Mouse (Mus musculus): ENCODE data around the gene Ppp1r15b. TPM values are rescaled to one million over a fixed set of nuclear protein-coding genes. Genes with fewer than 3 reads are reported as not detected.

Ppp1r15b gene
- total RNA-seq, 2 experiments from 2014 or later = 45.5 to 46.8 TPM

DNA sequence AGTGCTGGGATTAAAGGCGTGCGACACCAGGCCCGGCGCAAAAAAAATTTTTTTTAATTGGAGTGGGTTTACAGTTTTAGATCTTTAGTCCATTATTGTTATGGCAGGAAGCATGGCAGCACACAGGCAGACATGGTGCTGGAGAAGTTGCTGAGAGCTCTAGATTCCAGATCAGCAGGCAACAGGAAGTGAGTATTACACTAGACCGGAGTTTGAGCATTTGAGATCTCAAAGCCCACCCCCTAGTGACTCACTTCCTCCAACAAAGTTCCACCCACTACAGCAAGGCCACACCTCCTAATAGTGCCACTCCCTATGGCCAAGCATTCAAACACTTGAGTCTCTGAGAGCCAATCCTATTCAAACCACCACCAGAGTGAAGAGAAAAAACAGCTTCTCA lies 12.8 kb upstream of the Ppp1r15b start:
- intact Hi-C loops (cut with DNase I) = no loop called here
- no peak for DNase-seq (ENCODE audit: low spot score in 2 of 2)

GRCm38 (mm10) chr1:133118844-133119243 lies 12.1 kb upstream of the Ppp1r15b start:
- intact Hi-C loops (cut with DNase I) = no loop called here
- no peak for DNase-seq (ENCODE audit: low spot score in 2 of 2)

DNA sequence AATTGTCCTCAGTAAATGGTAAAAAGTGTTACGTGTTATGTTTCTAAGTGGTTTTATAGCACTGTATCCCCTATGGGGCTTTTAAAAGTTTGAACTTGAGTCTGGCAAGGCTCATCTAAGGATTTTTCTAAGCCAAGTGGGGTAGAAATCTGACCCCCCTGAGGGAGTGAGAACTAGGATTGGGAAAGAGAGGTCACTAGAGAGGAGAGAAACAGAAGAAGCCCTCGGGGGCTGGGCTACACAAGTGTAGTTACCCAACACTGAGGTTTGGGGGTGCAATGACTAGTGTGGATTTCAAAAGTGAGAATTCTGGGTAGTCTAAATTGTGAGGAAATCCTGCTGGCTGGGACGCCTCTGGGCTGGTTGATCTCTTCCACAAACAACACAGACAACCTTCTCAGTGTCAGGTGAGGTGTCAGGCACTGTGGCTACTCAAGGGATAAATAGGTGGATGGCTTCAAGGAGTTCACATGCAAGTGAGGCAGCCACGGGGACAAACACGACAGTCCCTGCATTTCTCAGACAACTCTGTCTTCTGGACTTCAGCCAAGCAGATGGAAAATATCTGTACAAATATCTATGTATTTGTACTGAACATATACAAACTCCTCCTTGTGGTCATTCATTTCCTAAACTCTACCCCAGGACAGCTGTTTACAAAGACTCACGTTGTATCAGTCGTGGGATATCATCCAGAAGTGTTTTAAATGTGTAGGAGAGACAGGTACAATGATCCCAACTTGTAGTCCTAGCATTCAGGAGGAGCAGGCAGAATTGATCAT lies 10.8 kb upstream of the Ppp1r15b start:
- DNase-seq (ENCODE audit: low spot score in 2 of 2) = no peak
- intact Hi-C loops (cut with DNase I) = no loop called here

- no peak for DNase-seq (ENCODE audit: low spot score in 2 of 2)
- intact Hi-C loops (cut with DNase I) = no loop called here
Observed at GRCm38 (mm10) chr1:133121246-133121645, 9.7 kb upstream of the Ppp1r15b start.

DNA sequence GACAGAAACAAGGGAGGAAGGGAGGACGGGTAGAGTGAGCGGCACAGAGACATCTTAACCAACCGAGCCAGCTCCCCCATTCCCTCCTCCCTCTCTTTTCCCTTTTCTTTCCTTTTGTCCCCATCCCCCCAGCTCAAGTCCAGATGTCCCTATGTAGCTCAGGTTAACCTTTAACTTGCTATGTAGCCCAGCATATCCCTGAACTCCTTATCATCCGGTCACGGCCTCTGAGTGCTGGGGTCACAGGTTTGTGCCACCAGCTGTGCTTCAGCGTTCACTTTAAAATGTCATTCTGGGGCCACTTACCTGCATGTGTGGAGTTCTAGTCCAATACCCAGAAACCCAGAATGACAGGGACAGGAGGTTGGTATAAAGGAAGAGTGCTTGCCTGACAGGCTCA lies 6.8 kb upstream of the Ppp1r15b start:
- intact Hi-C loops (cut with DNase I) = no loop called here
- no peak for DNase-seq (ENCODE audit: low spot score in 2 of 2)

DNA sequence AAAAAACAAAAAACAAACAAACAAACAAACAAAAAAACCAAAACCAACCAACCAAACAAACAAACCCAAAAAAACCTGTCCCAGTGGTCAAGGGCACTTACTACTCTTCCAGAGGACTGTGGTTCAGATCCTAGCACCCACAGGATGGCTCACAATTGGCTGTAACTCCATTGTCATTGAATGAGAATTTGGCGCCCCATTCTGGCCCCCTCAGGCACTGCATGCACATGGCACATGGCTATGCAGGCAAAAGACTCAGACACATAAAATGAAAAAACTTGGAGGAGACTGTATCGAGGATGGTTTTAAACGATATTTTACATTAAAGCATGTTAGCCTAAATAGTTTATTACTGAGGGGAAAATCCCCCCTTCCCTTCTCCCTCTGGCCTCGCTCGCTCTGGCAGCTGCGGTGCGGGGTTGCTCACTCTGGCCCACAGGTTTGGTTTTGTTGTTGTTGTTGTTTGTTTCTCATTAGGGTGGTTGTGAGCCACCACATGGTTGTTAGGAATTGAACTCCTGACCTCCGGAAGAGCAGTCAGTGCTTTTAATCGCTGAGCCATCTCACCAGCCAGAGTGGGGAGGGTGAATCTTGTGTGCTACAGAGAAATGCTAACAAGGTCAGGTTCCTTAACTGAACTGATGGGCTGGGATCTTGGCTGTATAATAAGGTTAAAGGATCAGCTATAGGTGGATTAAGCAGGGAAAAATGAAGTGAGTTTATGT lies 5.1 kb upstream of the Ppp1r15b start:
- intact Hi-C loops (cut with DNase I) = no loop called here

GRCm38 (mm10) chr1:133126365-133126740 lies 4.6 kb upstream of the Ppp1r15b start:
- DNase-seq (ENCODE audit: low spot score in 2 of 2) = no peak
- intact Hi-C loops (cut with DNase I) = no loop called here

More for the DNA sequence above, 5.1 kb upstream of the Ppp1r15b start:
- no peak for DNase-seq (ENCODE audit: low spot score in 2 of 2)

DNA sequence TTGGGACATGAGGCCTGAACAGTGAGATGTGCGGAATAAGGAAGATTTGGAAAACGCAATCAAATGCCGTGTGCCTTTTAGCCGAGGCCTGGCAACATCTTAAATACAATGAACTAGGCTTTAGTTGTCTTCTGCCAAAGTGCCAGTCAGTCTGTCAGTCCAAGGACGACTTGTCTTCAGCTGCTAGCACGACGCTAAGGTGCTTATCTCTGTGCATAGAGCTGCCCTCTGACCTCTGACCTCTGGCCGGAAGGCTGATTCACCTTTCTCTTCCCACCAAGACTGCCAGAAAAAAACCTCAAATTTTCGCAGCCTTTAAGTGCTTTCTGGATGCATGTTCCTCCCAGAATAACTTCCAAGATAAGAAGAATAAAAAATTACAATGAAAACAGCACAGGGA lies 3.6 kb upstream of the Ppp1r15b start:
- no peak for DNase-seq (ENCODE audit: low spot score in 2 of 2)
- intact Hi-C loops (cut with DNase I) = no loop called here

- no peak for DNase-seq (ENCODE audit: low spot score in 2 of 2)
- intact Hi-C loops (cut with DNase I) = loop anchor here (5.0 to 10.0 kb wide), 2 partner anchors 82 to 485 kb away; partner anchors contain the start of genes Pik3c2b and Snrpe
Observed at GRCm38 (mm10) chr1:133129471-133130221, 1.3 kb upstream of the Ppp1r15b start.

DNA sequence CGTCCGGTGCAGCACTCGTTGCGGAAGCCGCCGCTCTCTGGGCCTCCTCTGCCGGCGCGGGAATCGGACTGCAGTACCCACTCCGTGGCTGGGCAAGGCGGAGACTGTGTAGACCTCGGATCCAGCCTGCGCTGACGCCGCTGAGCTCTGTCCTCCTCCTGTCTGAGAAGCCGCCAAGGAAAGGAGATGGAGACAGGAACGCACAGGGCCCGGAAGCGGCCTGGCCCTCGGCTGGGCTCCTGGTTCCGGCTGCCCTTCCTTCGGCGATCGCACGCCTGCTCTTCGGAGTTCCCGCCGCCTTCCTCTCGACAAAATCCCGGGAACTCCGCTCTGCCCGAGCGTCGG lies 590 bp downstream of the Ppp1r15b start:
- intact Hi-C loops (cut with DNase I) = loop anchor here (5.0 to 10.0 kb wide), 2 partner anchors 84 to 483 kb away; partner anchors contain the start of genes Pik3c2b and Snrpe

DNA sequence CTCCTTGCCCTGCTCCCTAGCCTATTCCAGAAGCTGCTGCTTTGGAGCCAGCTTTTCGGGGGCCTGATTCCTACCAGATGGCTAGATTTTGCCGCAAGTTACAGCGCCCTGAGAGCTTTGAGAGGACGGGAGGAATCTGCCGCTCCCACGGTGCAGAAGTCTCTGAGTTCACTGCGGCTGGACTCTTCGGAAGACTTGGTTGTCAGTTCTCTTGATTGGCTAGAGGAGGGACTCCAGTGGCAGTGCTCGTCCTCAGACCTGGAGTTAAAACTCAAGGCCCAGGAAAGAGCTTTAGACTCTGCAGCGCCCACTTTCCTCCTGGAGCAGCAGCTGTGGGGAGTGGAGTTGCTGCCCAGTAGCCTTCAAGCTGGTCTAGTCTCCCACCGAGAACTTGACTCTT lies 993 bp downstream of the Ppp1r15b start:
- intact Hi-C loops (cut with DNase I) = loop anchor here (5.0 to 10.0 kb wide), 2 partner anchors 85 to 483 kb away; partner anchors contain the start of genes Pik3c2b and Snrpe
- no peak for DNase-seq (ENCODE audit: low spot score in 2 of 2)

More for the DNA sequence above, 590 bp downstream of the Ppp1r15b start:
- DNase-seq (ENCODE audit: low spot score in 2 of 2) = no peak

DNA sequence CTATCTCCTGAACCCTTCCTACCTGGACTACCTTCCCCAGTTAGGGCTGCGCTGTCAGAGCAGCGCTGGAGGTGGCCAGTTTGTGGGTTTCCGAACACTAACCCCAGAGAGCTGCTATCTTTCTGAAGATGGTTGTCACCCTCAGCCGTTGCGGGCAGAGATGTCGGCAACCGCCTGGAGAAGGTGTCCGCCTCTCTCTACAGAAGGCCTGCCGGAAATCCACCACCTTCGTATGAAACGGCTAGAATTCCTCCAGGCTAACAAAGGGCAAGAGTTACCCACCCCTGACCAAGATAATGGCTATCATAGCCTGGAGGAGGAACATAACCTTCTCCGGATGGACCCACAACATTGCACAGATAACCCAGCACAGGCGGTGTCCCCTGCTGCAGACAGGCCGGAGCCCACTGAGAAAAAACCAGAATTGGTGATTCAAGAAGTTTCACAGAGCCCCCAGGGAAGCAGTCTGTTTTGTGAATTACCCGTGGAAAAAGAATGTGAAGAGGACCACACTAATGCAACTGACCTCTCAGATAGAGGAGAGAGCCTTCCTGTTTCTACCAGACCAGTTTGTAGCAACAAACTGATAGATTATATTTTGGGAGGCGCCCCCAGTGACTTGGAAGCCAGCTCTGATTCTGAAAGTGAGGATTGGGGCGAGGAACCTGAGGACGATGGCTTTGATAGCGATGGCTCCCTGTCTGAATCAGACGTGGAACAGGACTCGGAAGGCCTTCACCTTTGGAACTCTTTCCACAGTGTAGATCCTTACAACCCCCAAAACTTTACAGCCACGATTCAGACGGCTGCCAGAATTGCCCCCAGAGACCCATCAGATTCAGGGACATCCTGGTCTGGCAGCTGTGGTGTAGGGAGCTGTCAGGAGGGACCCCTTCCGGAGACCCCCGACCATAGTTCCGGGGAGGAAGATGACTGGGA lies 1.7 kb downstream of the Ppp1r15b start:
- intact Hi-C loops (cut with DNase I) = loop anchor here (5.0 to 10.0 kb wide), 2 partner anchors 85 to 482 kb away; partner anchors contain the start of genes Pik3c2b and Snrpe
- DNase-seq (ENCODE audit: low spot score in 2 of 2) = no peak

GRCm38 (mm10) chr1:133133425-133133824 lies 2.5 kb downstream of the Ppp1r15b start:
- DNase-seq (ENCODE audit: low spot score in 2 of 2) = no peak
- intact Hi-C loops (cut with DNase I) = loop anchor here (5.0 to 10.0 kb wide), 2 partner anchors 86 to 481 kb away; partner anchors contain the start of genes Pik3c2b and Snrpe

DNA sequence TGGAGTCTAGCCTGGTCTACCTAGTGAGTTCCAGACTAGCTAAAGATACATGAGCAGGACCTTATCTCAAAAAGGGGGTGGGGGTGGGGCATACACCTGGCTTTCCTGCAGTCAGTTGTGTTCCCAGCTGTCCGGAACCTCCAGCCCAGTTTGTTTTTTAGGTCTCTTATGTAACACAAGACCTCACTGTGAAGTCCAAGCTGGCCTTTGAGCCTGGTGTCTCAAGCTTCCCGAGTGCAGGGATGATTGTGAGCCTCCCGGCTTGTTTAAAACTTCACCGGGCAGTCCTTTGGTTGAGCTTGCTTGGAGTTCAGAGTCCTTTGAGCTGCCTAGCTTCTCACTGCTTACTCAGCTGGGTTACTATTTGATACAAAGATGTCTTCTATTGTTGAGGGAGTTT lies 3.1 kb downstream of the Ppp1r15b start:
- intact Hi-C loops (cut with DNase I) = loop anchor here (5.0 to 10.0 kb wide), 2 partner anchors 87 to 481 kb away; partner anchors contain the start of genes Pik3c2b and Snrpe
- DNase-seq (ENCODE audit: low spot score in 2 of 2) = no peak

- DNase-seq (ENCODE audit: low spot score in 2 of 2) = no peak
- intact Hi-C loops (cut with DNase I) = loop anchor here (5.0 to 10.0 kb wide), 2 partner anchors 88 to 480 kb away; partner anchors contain the start of genes Pik3c2b and Snrpe
Observed at GRCm38 (mm10) chr1:133134881-133135280, 3.9 kb downstream of the Ppp1r15b start.

GRCm38 (mm10) chr1:133135808-133136207 lies 4.9 kb downstream of the Ppp1r15b start:
- DNase-seq (ENCODE audit: low spot score in 2 of 2) = no peak
- intact Hi-C loops (cut with DNase I) = loop anchor here (10.0 kb wide), 1 partner anchor 479 kb away; the partner anchor contains the start of gene Snrpe

GRCm38 (mm10) chr1:133138401-133138800 lies 7.5 kb downstream of the Ppp1r15b start:
- intact Hi-C loops (cut with DNase I) = loop anchor here (10.0 kb wide), 1 partner anchor 476 kb away; the partner anchor contains the start of gene Snrpe
- DNase-seq (ENCODE audit: low spot score in 2 of 2) = no peak
